Mouse (Mus musculus) embryonic facial prominence, embryonic 14.5 days (tissue): Measurements from ENCODE around the gene Tbkbp1. TPM values are rescaled to one million over a fixed set of nuclear protein-coding genes. Genes with fewer than 3 reads are reported as not detected.
A peak's percentile ranks its signal among the peaks of the same experiment; 100 is the strongest.

ENCODE experiments used
- ATAC-seq: fragments of 200-750 bp; cut with Nextera tagmentation; 2 replicates; pipeline ENCODE4 v1.8.0; 2017; ENCODE audit warnings: low read depth, moderate number of reproducible peaks, moderate TSS enrichment
- DNase-seq: peaks from one replicate; pipeline ENCODE4 v3.0.0-alpha.2; 2015; ENCODE audit warnings: low spot score
- H3K27ac ChIP-seq: fragments of 300-500 bp; sonication (generic); replicated peaks from 2 replicates; pipeline ENCODE4 v1.5.1; 2014; ENCODE audit warnings: low read depth, mild to moderate bottlenecking, low read length, moderate library complexity
- H3K27me3 ChIP-seq: fragments of 300-500 bp; sonication (generic); replicated peaks from 2 replicates; pipeline ENCODE4 v1.6.1; 2014; ENCODE audit warnings: low read length; ENCODE audit not compliant: control insufficient read depth, insufficient read depth
- H3K36me3 ChIP-seq: fragments of 300-500 bp; sonication (generic); 2 replicates; pipeline ENCODE4 v1.6.1; 2014; ENCODE audit warnings: low read length, mixed read lengths; ENCODE audit not compliant: control insufficient read depth, insufficient read depth
- H3K4me1 ChIP-seq: fragments of 300-500 bp; sonication (generic); 2 replicates; pipeline ENCODE4 v1.6.1; 2014; ENCODE audit warnings: antibody characterized with exemption, low read length; ENCODE audit not compliant: control insufficient read depth, insufficient read depth
- H3K4me2 ChIP-seq: fragments of 300-500 bp; sonication (generic); 2 replicates; pipeline ENCODE4 v1.6.1; 2014; ENCODE audit warnings: low read depth, mild to moderate bottlenecking, low read length, moderate library complexity, mixed read lengths
- H3K4me3 ChIP-seq: fragments of 300-500 bp; sonication (generic); 2 replicates; pipeline ENCODE4 v1.5.1; 2014; ENCODE audit warnings: low read depth, mild to moderate bottlenecking, low read length
- H3K9ac ChIP-seq: fragments of 300-500 bp; sonication (generic); 2 replicates; pipeline ENCODE4 v1.6.1; 2014; ENCODE audit warnings: low read depth, mild to moderate bottlenecking, low read length, moderate library complexity, mixed read lengths
- H3K9me3 ChIP-seq: fragments of 300-500 bp; sonication (generic); 2 replicates; pipeline ENCODE4 v1.6.1; 2016; ENCODE audit warnings: low read length; ENCODE audit not compliant: control insufficient read depth
- WGBS: fragments of 180-500 bp; shearing (Covaris S2); extraction: QIAGEN DNeasy Blood & Tissue Kit; methylation state at CpG from one replicate; pipeline ENCODE4 v1.1.7; 2014; 5-methylcytosine and 5-hydroxymethylcytosine counted together
- polyA plus RNA-seq: library from polyadenylated mRNA; unstranded; fragments of >200 nt; fragmentation: Nextera tagmentation; extraction: Ambion mirVana; gene quantifications from 2 replicates; pipeline ENCODE4 v1.2.1, GENCODE M21; 2014

The Tbkbp1 gene
- polyA plus RNA-seq, 1 experiment from 2014 or later = 7.6 TPM

- whole genome bisulfite sequencing = 98% methylated on average over 2 of the region's 2 CpGs
- H3K4me3 ChIP-seq = no peak overlapping the region
- H3K4me2 ChIP-seq = no peak overlapping the region
- DNase-seq = no peak
- no peak overlapping the region for H3K9ac ChIP-seq
- H3K27ac ChIP-seq = no peak overlapping the region
- H3K27me3 ChIP-seq = no peaks in the 10 kb centered on the region
- no peak for ATAC-seq
- H3K9me3 ChIP-seq = no peaks in the 10 kb centered on the region
- no peaks in the 10 kb centered on the region for H3K4me1 ChIP-seq
- peaks cover 100% of the 10 kb centered on the region for H3K36me3 ChIP-seq
Observed at GRCm38 (mm10) chr11:97178198-97178597, 26.9 kb upstream of the Tbkbp1 start.

- Histone ChIP-seq H3K4me3 (no peak overlapping the region), H3K27ac (no peak overlapping the region), H3K4me1 (no peaks in the 10 kb centered on the region), H3K9ac (no peak overlapping the region), H3K36me3 (peaks cover 100% of the 10 kb centered on the region), H3K27me3 (no peaks in the 10 kb centered on the region), H3K9me3 (no peaks in the 10 kb centered on the region), H3K4me2 (no peak overlapping the region)
- ATAC-seq (no peak), DNase-seq (peak; percentile 71)
- WGBS = 44% methylated on average over 3 of the region's 3 CpGs
Observed at GRCm38 (mm10) chr11:97176851-97177250, 25.6 kb upstream of the Tbkbp1 start.

- no peak overlapping the region for H3K9ac ChIP-seq
- no peaks in the 10 kb centered on the region for H3K4me1 ChIP-seq
- DNase-seq (no peak), ATAC-seq (no peak)
- no peak overlapping the region for H3K4me3 ChIP-seq
- H3K27me3 ChIP-seq = no peaks in the 10 kb centered on the region
- H3K27ac ChIP-seq = no peak overlapping the region
- H3K9me3 ChIP-seq = no peaks in the 10 kb centered on the region
- WGBS = 92% methylated on average over 7 of the region's 7 CpGs
- no peak overlapping the region for H3K4me2 ChIP-seq
- H3K36me3 ChIP-seq = peaks cover 100% of the 10 kb centered on the region
Observed at GRCm38 (mm10) chr11:97175499-97175898, 24.2 kb upstream of the Tbkbp1 start.

GRCm38 (mm10) chr11:97160341-97160740, 9.0 kb upstream of the Tbkbp1 start:
- Histone ChIP-seq H3K9me3 (no peaks in the 10 kb centered on the region), H3K4me3 (no peak overlapping the region), H3K9ac (no peak overlapping the region), H3K27me3 (no peaks in the 10 kb centered on the region), H3K4me2 (no peak overlapping the region), H3K27ac (no peak overlapping the region), H3K36me3 (peaks cover 98% of the 10 kb centered on the region), H3K4me1 (no peaks in the 10 kb centered on the region)
- DNase-seq (no peak), ATAC-seq (no peak)
- WGBS = 69% methylated on average over 6 of the region's 6 CpGs

GRCm38 (mm10) chr11:97156999-97157398, 5.7 kb upstream of the Tbkbp1 start:
- H3K9me3 ChIP-seq = no peaks in the 10 kb centered on the region
- ATAC-seq = no peak
- no peak overlapping the region for H3K4me3 ChIP-seq
- no peak overlapping the region for H3K9ac ChIP-seq
- H3K4me1 ChIP-seq = peaks cover 10% of the 10 kb centered on the region
- peaks cover 72% of the 10 kb centered on the region for H3K36me3 ChIP-seq
- H3K27ac ChIP-seq = no peak overlapping the region
- H3K27me3 ChIP-seq = no peaks in the 10 kb centered on the region
- no peak overlapping the region for H3K4me2 ChIP-seq
- DNase-seq = no peak
- 80% methylated on average over 7 of the region's 7 CpGs for WGBS

- WGBS = 25% methylated on average over 10 of the region's 10 CpGs
- Histone ChIP-seq H3K4me2 (peak overlapping the region; percentile 83), H3K4me3 (peak overlapping the region; percentile 76; the same call in 1 of the 2 replicates)
Observed at GRCm38 (mm10) chr11:97152662-97153287, 1.5 kb upstream of the Tbkbp1 start.

GRCm38 (mm10) chr11:97152023-97152426, 730 bp upstream of the Tbkbp1 start:
- Histone ChIP-seq H3K27ac (peak overlapping the region; percentile 93), H3K4me3 (peak overlapping the region; percentile 76), H3K4me2 (peak overlapping the region; percentile 83), H3K4me1 (peaks cover 11% of the 10 kb centered on the region), H3K36me3 (peaks cover 35% of the 10 kb centered on the region), H3K9me3 (no peaks in the 10 kb centered on the region), H3K9ac (peak overlapping the region; percentile 81; the same call in 1 of the 2 replicates), H3K27me3 (no peaks in the 10 kb centered on the region)
- DNase-seq (peak; percentile 54), ATAC-seq (no peak)
- 2% methylated on average over 11 of the region's 11 CpGs for WGBS

More at GRCm38 (mm10) chr11:97152662-97153287, 1.5 kb upstream of the Tbkbp1 start:
- Histone ChIP-seq H3K27ac (no peak overlapping the region), H3K4me1 (peaks cover 11% of the 10 kb centered on the region), H3K27me3 (no peaks in the 10 kb centered on the region), H3K9ac (no peak overlapping the region), H3K9me3 (no peaks in the 10 kb centered on the region), H3K36me3 (peaks cover 38% of the 10 kb centered on the region)
- ATAC-seq (no peak), DNase-seq (peak; percentile 29)

- Histone ChIP-seq H3K36me3 (peaks cover 30% of the 10 kb centered on the region), H3K9me3 (no peaks in the 10 kb centered on the region), H3K27ac (peak overlapping the region; percentile 93), H3K4me2 (peak overlapping the region; percentile 83), H3K4me1 (peaks cover 11% of the 10 kb centered on the region), H3K4me3 (peak overlapping the region; percentile 76), H3K9ac (peak overlapping the region; percentile 81), H3K27me3 (no peaks in the 10 kb centered on the region)
- DNase-seq = peak; percentile 84
- ATAC-seq = peak; percentile 70
- under 1% methylated on average over 29 of the region's 102 CpGs for WGBS
Observed at GRCm38 (mm10) chr11:97150411-97151330, 624 bp downstream of the Tbkbp1 start.
